Mouse (Mus musculus): ENCODE data around the gene Gm49395.

DNA sequence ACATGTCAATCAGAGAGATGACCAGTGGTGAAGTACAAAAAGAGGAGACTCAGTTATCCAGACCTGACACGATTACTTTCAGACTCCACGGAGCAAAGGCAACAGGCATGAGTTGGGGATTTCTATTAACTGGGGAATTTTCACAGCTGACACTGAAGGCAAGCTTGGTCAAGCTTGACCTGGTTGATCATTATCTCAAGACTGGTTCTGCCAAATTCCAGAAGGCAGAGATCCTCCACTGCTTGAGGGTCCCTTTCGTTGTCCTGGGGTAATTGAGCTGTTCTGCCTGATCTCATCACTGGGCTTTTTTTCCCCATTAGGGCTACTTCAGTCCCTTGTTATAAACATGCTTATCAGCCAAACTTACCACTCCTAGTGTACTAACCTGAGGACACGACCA, 7.9 kb upstream of the Gm49395 start:
- TF ChIP-seq CTCF (IDR thresholded peaks at IDR 0.05; ENCODE audit: control insufficient read depth, insufficient read depth, low read length): no peak
- no peak for TF ChIP-seq POLR2A (IDR thresholded peaks at IDR 0.05; ENCODE audit: borderline replicate concordance, control insufficient read depth, low read depth, low read length)
